Mouse (Mus musculus) E14TG2a.4 (cell line): ENCODE results near the gene Grwd1.

ENCODE experiments used
- CTCF ChIP-seq: conservative IDR thresholded peaks from 2 replicates; pipeline ENCODE4 v1.5.1; 2014; ENCODE audit warnings: low read length
- POU5F1 ChIP-seq: IDR thresholded peaks from 2 replicates; pipeline ENCODE4 v1.6.1; 2014; ENCODE audit warnings: low read length, borderline replicate concordance

GRCm38 (mm10) chr7:45775237-45775636, 55.5 kb downstream of the Grwd1 start:
- no peak for TF ChIP-seq CTCF
- TF ChIP-seq POU5F1 = no peak
